Mouse (Mus musculus) liver, adult 2 months (tissue): ENCODE data around the gene Cdkl1.

Experiments
- CTCF ChIP-seq: fragments of 200-500 bp; IDR thresholded peaks from 2 replicates; pipeline ENCODE4 v1.5.1; 2011; ENCODE audit warnings: low read depth, low read length, control low read depth
- POLR2A ChIP-seq: fragments of 200-500 bp; IDR thresholded peaks from 2 replicates; pipeline ENCODE4 v1.6.1; 2011; ENCODE audit warnings: low read length, control low read depth; ENCODE audit not compliant: insufficient read depth; ENCODE audit errors: extremely low read depth

GRCm38 (mm10) chr12:69759267-69759885 lies 31.7 kb downstream of the Cdkl1 start:
- no peak for TF ChIP-seq CTCF
- TF ChIP-seq POLR2A = no peak
